Mouse (Mus musculus) heart, adult 8-10 months (tissue): ENCODE measurements around the gene Fat2. TPM values are rescaled to one million over a fixed set of nuclear protein-coding genes. Genes with fewer than 3 reads are reported as not detected.

Experiments used
- DNase-seq: peaks from one replicate; pipeline ENCODE4 v3.0.0; 2022; ENCODE audit warnings: low spot score
- total RNA-seq, 4 experiments: library from RNA; stranded (reverse); gene quantifications; 2 replicates each; pipeline ENCODE4 v1.2.4; 2022

Fat2 gene
- total RNA-seq, 4 experiments from 2014 or later, result 0.08 to 0.20 (median 0.11) TPM

GRCm38 (mm10) chr11:55240556-55240955 is 95.8 kb downstream of the Fat2 start:
- DNase-seq, result peak; percentile 76

- no peak for DNase-seq
Observed at GRCm38 (mm10) chr11:55239496-55239895, 96.9 kb downstream of the Fat2 start.

- no peak for DNase-seq
Observed at GRCm38 (mm10) chr11:55236815-55237214, 99.5 kb downstream of the Fat2 start.

GRCm38 (mm10) chr11:55234791-55235190 is 101.6 kb downstream of the Fat2 start:
- DNase-seq, result no peak

- no peak for DNase-seq
Observed at GRCm38 (mm10) chr11:55234288-55234687, 102.1 kb downstream of the Fat2 start.

GRCm38 (mm10) chr11:55231034-55231433 is 105.3 kb downstream of the Fat2 start:
- DNase-seq, result no peak

GRCm38 (mm10) chr11:55221306-55221705 is 115.1 kb downstream of the Fat2 start:
- no peak for DNase-seq

GRCm38 (mm10) chr11:55218473-55218872 is 117.9 kb downstream of the Fat2 start:
- no peak for DNase-seq

GRCm38 (mm10) chr11:55217880-55218279 is 118.5 kb downstream of the Fat2 start:
- no peak for DNase-seq

- no peak for DNase-seq
Observed at GRCm38 (mm10) chr11:55217418-55217817, 118.9 kb downstream of the Fat2 start.

- DNase-seq, result no peak
Observed at GRCm38 (mm10) chr11:55216830-55217229, 119.5 kb downstream of the Fat2 start.

GRCm38 (mm10) chr11:55216061-55216460 is 120.3 kb downstream of the Fat2 start:
- no peak for DNase-seq

- DNase-seq, result peak; percentile 30
Observed at GRCm38 (mm10) chr11:55214978-55215377, 121.4 kb downstream of the Fat2 start.

GRCm38 (mm10) chr11:55214161-55214560 is 122.2 kb downstream of the Fat2 start:
- no peak for DNase-seq

GRCm38 (mm10) chr11:55213518-55213917 is 122.8 kb downstream of the Fat2 start:
- no peak for DNase-seq

GRCm38 (mm10) chr11:55209626-55210353 is 126.6 kb downstream of the Fat2 start:
- no peak for DNase-seq

GRCm38 (mm10) chr11:55209032-55209431 is 127.3 kb downstream of the Fat2 start:
- no peak for DNase-seq

- DNase-seq, result no peak
Observed at GRCm38 (mm10) chr11:55208001-55208690, 128.2 kb downstream of the Fat2 start.

- DNase-seq, result peak; percentile 24
Observed at GRCm38 (mm10) chr11:55204602-55205001, 131.8 kb downstream of the Fat2 start.

GRCm38 (mm10) chr11:55204159-55204596 is 132.2 kb downstream of the Fat2 start, which contains the start of gene Slc36a1:
Gene Slc36a1 (plus strand): TSS chr11:55204350.
- DNase-seq, result peak; percentile 94
